Mouse (Mus musculus): ENCODE results near the gene Camk2n1. TPM values are rescaled to one million over a fixed set of nuclear protein-coding genes. Genes with fewer than 3 reads are reported as not detected.

Gene Camk2n1
- polyA plus RNA-seq, 1 experiment = 3.4 TPM

- Histone ChIP-seq H3K27ac (ENCODE audit: control insufficient read depth, insufficient read depth, low read depth, low read length, poor library complexity) (no peak overlapping the region), H3K4me1 (ENCODE audit: control insufficient read depth, insufficient read depth, low read length) (no peaks in the 10 kb centered on the region), H3K4me3 (replicated peaks; ENCODE audit: control insufficient read depth, low read depth, low read length) (no peak overlapping the region)
- WGBS = 66% methylated on average over 12 of the region's 12 CpGs
- TF ChIP-seq CTCF (IDR thresholded peaks at IDR 0.05; ENCODE audit: control insufficient read depth, insufficient read depth, low read length) (no peak), POLR2A (IDR thresholded peaks at IDR 0.05; ENCODE audit: borderline replicate concordance, control insufficient read depth, low read depth, low read length) (no peak)
Observed at GRCm38 (mm10) chr4:138449636-138450314, 4.3 kb upstream of the Camk2n1 start.

- peaks cover 2% of the 10 kb centered on the region; the same call in 1 of the 2 replicates for H3K4me1 ChIP-seq (ENCODE audit: control insufficient read depth, insufficient read depth, low read length)
- no peak overlapping the region for H3K27ac ChIP-seq (ENCODE audit: control insufficient read depth, insufficient read depth, low read depth, low read length, poor library complexity)
- no peak for TF ChIP-seq POLR2A (IDR thresholded peaks at IDR 0.05; ENCODE audit: borderline replicate concordance, control insufficient read depth, low read depth, low read length)
- no peak for TF ChIP-seq CTCF (IDR thresholded peaks at IDR 0.05; ENCODE audit: control insufficient read depth, insufficient read depth, low read length)
- no peak overlapping the region for H3K4me3 ChIP-seq (replicated peaks; ENCODE audit: control insufficient read depth, low read depth, low read length)
- WGBS = 40% methylated on average over 15 of the region's 15 CpGs
Observed at GRCm38 (mm10) chr4:138452306-138453096, 1.6 kb upstream of the Camk2n1 start.

- TF ChIP-seq POLR2A (IDR thresholded peaks at IDR 0.05; ENCODE audit: borderline replicate concordance, control insufficient read depth, low read depth, low read length) (no peak), CTCF (IDR thresholded peaks at IDR 0.05; ENCODE audit: control insufficient read depth, insufficient read depth, low read length) (no peak)
- Histone ChIP-seq H3K4me1 (ENCODE audit: control insufficient read depth, insufficient read depth, low read length) (peaks cover 2% of the 10 kb centered on the region; the same call in 1 of the 2 replicates), H3K27ac (ENCODE audit: control insufficient read depth, insufficient read depth, low read depth, low read length, poor library complexity) (no peak overlapping the region), H3K4me3 (replicated peaks; ENCODE audit: control insufficient read depth, low read depth, low read length) (no peak overlapping the region)
- WGBS = 15% methylated on average over 19 of the region's 19 CpGs
Observed at GRCm38 (mm10) chr4:138453097-138453752, 889 bp upstream of the Camk2n1 start.

- H3K4me3 ChIP-seq (replicated peaks; ENCODE audit: control insufficient read depth, low read depth, low read length) = peak overlapping the region; percentile 14
- TF ChIP-seq POLR2A (IDR thresholded peaks at IDR 0.05; ENCODE audit: borderline replicate concordance, control insufficient read depth, low read depth, low read length) (no peak), CTCF (IDR thresholded peaks at IDR 0.05; ENCODE audit: control insufficient read depth, insufficient read depth, low read length) (no peak)
- peaks cover 2% of the 10 kb centered on the region; the same call in 1 of the 2 replicates for H3K4me1 ChIP-seq (ENCODE audit: control insufficient read depth, insufficient read depth, low read length)
- no peak overlapping the region; the same call in 1 of the 2 replicates for H3K27ac ChIP-seq (ENCODE audit: control insufficient read depth, insufficient read depth, low read depth, low read length, poor library complexity)
- 2% methylated on average over 76 of the region's 78 CpGs for WGBS
Observed at GRCm38 (mm10) chr4:138454571-138455140, 542 bp downstream of the Camk2n1 start.

- Histone ChIP-seq H3K4me1 (ENCODE audit: control insufficient read depth, insufficient read depth, low read length) (peaks cover 2% of the 10 kb centered on the region; the same call in 1 of the 2 replicates), H3K4me3 (replicated peaks; ENCODE audit: control insufficient read depth, low read depth, low read length) (peak overlapping the region; percentile 4), H3K27ac (ENCODE audit: control insufficient read depth, insufficient read depth, low read depth, low read length, poor library complexity) (peak overlapping the region; percentile 12; the same call in 1 of the 2 replicates)
- no peak for TF ChIP-seq POLR2A (IDR thresholded peaks at IDR 0.05; ENCODE audit: borderline replicate concordance, control insufficient read depth, low read depth, low read length)
- TF ChIP-seq CTCF (IDR thresholded peaks at IDR 0.05; ENCODE audit: control insufficient read depth, insufficient read depth, low read length) = no peak
- 2% methylated on average over 58 of the region's 58 CpGs for WGBS
Observed at GRCm38 (mm10) chr4:138455141-138455955, 1.2 kb downstream of the Camk2n1 start.

GRCm38 (mm10) chr4:138455956-138456341, 1.8 kb downstream of the Camk2n1 start:
- Histone ChIP-seq H3K4me1 (ENCODE audit: control insufficient read depth, insufficient read depth, low read length) (peaks cover 2% of the 10 kb centered on the region; the same call in 1 of the 2 replicates), H3K4me3 (replicated peaks; ENCODE audit: control insufficient read depth, low read depth, low read length) (no peak overlapping the region), H3K27ac (ENCODE audit: control insufficient read depth, insufficient read depth, low read depth, low read length, poor library complexity) (no peak overlapping the region)
- TF ChIP-seq POLR2A (IDR thresholded peaks at IDR 0.05; ENCODE audit: borderline replicate concordance, control insufficient read depth, low read depth, low read length) (no peak), CTCF (IDR thresholded peaks at IDR 0.05; ENCODE audit: control insufficient read depth, insufficient read depth, low read length) (no peak)
- WGBS = 2% methylated on average over 17 of the region's 17 CpGs

GRCm38 (mm10) chr4:138456536-138456935, 2.4 kb downstream of the Camk2n1 start:
- Histone ChIP-seq H3K27ac (ENCODE audit: control insufficient read depth, insufficient read depth, low read depth, low read length, poor library complexity) (no peak overlapping the region), H3K4me3 (replicated peaks; ENCODE audit: control insufficient read depth, low read depth, low read length) (no peak overlapping the region), H3K4me1 (ENCODE audit: control insufficient read depth, insufficient read depth, low read length) (peaks cover 2% of the 10 kb centered on the region; the same call in 1 of the 2 replicates)
- WGBS = 11% methylated on average over 8 of the region's 8 CpGs
- TF ChIP-seq CTCF (IDR thresholded peaks at IDR 0.05; ENCODE audit: control insufficient read depth, insufficient read depth, low read length) (no peak), POLR2A (IDR thresholded peaks at IDR 0.05; ENCODE audit: borderline replicate concordance, control insufficient read depth, low read depth, low read length) (no peak)
